Mouse (Mus musculus) embryo, embryonic 11.5 days (tissue): ENCODE results near the gene Ror1.

Experiments used
- DNase-seq: peaks from one replicate; pipeline ENCODE4 v3.0.0-alpha.2; 2012; ENCODE audit warnings: low read depth, low spot score

Ror1 gene

DNA sequence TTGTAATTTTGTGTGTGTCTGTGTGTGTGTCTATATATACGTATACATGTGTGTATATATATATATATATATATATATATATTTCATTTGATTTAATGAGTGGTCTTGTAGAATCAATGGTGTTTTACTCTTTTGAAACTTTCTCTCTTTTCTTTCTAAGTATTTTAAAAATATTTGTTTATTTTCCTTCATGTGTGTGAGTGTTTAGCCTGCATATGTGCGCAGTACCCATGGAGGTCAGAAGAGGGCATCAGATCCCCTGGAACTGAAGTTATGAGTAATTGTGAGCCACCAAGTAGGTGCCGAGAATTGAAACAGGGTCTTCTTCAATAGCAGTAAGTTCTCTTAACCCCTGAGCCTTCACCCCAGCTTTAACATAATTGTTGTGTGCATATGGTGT is 20.8 kb downstream of the Ror1 start:
- DNase-seq: no peak

DNA sequence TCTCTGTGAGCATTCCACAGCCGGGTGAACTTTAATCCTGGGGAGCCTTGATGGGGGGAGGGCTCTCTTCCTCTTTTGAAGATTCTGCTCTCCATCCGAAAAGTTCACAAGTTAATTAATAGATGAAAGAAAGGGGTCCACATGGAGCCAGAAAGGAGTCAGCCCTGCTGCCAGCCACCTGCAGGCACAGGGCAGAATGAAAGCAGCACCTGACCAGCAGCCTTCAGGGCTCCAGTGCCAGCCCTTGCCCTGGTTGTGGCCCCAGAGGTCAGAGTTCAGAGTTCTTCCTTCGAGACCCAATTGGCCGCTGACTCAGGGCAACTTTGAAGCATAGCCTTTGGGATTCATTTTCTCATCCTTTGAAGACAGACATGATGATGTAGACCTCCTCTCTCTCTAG is 23.1 kb downstream of the Ror1 start:
- DNase-seq: no peak

DNA sequence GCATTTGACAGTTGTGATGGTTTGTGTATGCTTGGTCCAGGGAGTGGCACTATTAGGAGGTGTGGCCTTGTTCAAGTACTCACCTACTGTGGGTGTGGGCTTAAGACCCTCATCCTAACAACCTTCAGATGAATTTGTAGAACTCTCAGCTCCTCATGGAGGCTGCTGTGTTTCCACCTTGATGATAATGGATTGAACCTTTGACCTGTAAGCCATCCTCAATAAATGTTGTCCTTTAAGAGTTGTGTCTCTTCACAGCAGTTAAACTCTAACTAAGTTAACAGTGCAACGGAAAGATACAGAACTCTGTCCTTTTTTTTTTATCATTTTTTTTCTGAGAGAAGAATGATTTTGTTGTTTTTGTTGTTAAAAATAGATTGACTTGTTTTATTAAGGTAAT is 23.8 kb downstream of the Ror1 start:
- no peak for DNase-seq

DNA sequence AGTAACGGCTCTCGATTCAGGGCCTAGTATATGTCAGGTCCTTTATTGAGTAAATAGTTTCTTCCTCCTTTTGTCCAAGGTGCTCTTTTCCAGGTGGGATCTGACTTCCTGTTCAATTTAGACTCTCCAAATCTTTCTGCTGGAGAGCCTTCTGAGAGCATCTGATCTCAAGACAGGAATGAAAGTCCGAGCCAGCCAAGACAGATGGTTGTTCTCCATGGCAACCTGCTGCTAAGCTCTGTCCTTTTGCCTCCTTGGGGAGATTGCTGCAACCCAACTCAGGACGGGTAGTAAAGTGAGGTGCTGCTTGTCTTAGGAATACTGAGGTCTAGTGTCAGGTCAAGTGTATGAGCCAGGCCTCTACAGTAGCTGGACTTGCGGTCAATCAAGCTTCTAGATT is 25.0 kb downstream of the Ror1 start:
- no peak for DNase-seq

DNA sequence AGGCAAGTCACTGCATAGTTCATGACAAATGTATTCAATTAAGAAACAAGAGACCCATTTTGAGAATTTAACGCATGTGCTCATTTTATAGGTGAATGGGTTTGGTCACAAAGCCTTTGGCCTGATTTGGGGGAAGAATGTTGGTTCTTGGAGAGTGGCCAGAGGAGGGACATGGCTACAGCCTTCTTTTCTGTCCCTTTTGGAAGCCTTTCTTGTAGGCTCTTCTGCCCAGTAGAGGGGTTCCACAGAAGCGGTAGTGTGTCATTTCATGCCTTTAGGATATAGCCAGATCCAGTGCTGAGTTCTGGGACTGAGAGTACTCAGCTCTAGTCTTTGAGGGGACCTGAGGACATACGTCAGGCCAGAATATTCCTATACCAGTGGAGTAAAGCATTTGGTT is 26.8 kb downstream of the Ror1 start:
- no peak for DNase-seq

DNA sequence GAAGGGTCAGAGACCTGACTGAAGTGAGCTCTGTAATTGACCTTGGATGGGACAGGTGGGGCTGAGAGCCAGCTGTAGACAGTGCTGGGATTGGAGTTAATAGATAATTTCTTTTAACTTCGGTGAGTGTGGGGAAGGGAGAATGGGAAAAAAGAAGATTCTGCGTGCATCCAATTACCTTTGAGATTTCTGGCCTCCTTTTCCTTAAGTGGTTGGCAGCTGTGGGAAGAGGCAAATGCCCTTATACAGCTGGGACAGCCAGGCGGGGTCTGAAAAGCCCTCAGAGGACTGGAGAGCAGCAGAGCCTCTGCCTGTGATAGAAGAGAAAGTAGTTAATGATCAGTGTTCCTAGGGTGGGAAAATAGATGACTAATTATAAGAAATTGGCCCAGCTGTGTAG is 27.9 kb downstream of the Ror1 start:
- no peak for DNase-seq

DNA sequence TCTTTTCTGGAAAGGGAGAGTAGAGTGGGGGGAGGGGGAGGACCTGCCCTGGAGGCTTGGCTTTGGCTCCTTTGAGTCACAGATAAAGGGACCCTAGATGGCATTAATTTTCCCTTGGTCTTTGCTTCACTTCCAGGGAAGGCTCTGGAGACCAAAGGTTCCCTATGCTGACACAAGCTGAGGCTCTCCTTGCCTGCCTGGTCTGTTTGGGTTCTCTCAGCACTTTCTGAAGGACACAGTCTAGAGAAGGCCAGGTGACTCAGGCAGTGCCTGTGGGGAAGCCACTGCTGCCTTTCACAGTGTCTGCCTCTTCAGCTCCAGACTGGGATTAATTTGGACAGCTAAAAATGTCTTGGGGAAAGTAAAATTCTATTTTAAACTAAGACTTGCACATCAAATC is 28.5 kb downstream of the Ror1 start:
- DNase-seq: no peak

DNA sequence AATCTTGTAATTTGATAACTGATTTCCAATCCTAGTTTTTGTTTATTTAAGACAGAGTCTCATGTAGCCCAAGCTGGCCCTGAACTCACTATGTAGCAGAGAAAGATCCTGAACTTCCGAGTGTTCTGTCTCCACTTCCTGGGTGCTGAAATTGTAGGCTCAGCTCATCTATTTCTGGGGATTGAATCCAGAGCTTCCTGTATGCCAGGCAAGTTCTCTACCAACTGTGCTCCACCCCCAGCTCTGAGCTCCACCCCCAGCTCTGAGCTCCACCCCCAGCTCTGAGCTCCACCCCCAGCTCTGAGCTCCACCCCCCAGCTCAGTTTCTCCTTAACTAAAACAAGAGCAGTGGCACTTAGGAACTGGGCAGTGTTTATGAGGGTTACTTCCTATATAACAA is 29.3 kb downstream of the Ror1 start:
- no peak for DNase-seq

DNA sequence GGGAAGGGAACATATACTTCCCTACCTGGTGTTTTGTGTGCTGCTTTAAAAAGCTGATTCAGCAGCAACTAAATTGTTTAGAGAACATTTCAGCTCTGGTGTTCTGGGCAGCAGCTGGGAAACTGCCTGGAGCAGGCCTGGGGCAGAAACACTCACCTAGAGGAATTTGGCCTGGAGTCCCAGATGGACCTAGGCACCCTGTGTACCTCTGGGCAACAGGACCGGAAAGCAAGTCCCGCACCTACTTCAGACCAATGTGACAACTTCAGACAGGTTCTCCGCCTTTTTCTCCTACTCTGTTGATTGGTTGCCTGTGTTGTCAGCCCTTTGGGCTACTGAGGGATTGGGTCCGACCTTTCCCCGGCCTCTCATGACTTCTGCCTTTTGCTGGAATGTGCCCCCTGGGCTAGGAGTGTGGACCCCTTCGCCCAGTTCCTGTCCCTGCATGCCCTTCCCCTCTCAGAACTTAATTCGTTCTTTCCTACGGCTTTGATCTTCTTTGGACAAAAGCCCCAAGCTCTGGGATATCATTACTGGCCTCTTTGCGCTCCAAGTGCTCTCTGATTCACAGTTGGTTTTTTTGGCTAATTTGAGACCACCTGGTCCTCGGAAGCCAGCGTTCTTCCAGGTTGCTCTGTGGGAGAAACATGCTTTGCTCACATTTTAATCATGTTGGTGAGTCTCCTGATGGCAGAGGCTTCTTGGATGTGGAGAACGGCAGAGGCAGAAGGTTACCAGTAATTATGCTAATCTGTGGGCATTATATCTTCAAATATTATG is 31.1 kb downstream of the Ror1 start:
- DNase-seq: no peak

DNA sequence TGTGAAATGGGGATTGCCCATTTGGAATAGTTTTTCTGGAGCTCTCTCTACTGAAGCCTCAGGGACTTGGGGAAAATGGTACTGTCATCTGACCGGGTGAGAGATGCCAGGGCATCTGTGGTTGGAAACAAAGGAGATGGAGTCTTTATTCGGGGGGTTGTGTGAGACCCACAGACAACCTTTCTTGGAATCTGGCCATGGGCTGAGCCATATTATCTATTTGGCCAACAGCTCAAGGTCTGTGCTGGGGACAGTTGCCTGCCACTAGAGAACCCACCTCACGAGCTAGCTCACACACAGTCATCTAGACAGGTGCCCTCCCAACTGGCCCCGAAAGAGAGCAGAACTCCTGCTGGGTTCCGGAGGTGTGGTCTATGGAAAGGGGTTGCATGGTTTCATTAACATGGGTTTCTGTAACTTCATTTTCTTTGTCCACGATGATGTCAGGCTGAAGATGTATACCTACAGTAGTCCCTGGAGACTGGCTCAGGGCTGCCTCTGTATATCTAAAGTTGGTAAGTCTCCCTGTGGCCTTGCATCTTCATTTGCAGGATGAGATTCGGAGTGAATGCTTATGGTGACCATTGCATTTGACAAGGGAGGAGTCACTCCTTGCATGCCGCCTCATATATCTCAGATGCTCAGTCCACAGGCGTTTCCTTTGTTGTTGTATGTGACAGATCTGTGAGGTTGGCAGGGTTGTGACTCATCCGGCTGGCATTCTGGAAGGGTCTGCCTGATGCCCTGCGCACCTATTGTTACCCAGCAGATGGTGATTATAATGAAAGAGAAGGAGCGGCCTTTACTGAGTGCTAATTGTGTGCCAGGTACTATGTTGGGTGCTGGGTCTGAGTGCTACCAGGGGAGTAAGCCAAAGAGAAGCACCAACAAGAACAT is 32.7 kb downstream of the Ror1 start:
- DNase-seq: no peak

DNA sequence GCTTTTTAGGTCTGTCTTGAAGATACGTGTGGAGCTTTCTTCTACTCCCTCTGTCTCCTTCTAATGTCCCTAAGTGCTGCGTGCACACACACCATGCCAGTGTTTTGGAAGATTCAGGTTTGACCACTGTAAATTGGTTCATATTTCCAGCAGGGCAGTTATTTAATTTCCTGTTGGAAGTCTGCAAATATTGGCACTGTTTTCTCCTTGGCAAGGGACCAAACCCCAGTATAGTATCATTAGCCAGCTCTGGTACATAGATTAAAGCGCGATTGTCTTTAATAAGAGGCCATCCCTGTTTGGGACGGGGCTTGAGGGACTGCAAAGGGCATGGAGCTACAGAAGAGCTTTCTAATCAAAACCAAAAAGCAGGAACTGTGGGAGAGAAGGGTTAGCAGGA is 33.6 kb downstream of the Ror1 start:
- no peak for DNase-seq

DNA sequence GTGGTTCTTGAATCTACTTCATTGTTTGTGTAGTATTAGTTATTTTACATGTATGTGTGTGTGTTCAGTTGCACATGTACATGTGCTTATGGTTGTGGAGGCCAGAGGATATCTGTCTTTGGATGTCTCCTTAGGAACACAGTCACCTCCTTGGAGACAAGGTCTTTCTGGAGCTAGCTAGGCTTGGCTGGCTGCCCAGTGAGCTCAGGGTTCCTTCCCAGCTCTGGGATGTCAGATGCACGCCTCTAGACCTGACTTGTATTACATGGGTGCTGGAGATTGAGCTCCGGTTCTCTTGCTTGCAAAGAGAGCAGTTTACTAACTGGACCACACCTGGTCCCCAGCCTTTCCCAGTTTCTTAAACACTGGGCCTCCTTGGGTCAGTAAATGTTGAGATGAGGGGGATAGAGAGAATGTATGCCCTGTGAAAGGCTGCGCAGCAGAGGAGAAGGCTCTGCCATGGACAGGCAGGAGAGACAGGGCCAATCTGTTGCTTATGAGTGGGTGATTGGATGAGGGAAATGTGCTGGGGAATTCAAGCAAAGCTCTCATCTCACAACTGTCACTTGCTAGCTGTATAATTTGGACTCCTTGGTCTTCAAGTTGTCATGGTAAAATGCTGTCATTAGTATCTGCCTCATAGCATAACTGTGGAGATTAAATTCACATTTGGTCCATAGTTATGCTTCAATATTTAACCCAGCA is 35.3 kb downstream of the Ror1 start:
- DNase-seq: no peak

DNA sequence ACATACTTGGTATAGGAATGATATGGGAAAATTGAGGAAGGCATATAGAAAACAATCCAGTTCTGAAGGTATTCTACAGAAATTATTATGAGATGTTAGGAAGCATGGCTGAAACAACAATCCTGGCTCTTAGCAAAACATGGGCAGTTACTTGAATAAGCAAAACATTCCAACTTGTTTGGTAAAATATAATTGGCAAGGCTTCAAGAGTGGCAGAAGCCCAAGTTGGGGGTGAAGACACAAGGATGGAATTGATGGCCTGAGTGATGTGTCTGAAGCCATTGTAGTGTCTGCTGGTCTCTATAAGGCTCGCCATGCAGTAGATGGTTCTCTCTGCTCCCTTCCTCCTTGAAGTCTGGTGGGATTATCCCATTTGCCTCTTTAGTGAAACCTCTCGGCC is 35.9 kb downstream of the Ror1 start:
- DNase-seq: no peak

DNA sequence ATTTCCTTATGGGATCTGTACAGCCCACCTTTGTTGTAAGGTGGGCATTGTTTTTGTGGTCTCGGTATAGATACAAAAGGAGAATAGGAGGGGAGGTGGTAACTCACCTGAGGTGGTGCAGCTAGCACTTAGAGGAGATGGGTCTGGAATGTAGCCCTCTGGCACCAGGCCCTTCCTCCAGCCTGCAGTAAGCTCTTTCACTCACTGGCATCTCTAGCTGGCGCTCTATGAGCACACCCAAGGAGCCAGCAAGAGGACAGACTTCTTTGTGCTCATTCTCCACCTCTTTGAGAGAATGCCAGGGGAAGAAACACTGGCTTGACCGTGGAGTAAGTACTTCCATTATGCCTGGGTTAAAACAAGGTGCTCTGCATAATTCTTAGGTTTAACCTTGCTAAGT is 36.7 kb downstream of the Ror1 start:
- DNase-seq: no peak

DNA sequence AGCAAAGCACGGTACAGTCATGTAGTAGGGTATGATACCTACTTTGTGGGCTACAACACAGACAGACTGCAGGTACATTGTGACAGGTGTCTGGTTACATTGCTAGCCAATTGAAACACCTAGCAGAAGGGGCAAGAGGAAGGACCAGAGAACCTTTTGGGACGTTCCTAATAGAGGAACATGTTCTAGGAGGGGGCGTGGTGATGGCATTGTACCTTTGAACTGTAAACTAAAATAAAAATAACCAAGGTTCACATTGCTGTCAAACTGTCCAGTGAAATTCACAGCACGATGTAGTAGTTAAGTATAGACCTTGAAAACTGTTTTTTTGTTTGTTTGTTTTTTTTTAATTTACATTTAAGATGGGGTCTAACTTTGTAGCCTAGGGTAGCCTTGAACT is 40.5 kb downstream of the Ror1 start:
- no peak for DNase-seq

DNA sequence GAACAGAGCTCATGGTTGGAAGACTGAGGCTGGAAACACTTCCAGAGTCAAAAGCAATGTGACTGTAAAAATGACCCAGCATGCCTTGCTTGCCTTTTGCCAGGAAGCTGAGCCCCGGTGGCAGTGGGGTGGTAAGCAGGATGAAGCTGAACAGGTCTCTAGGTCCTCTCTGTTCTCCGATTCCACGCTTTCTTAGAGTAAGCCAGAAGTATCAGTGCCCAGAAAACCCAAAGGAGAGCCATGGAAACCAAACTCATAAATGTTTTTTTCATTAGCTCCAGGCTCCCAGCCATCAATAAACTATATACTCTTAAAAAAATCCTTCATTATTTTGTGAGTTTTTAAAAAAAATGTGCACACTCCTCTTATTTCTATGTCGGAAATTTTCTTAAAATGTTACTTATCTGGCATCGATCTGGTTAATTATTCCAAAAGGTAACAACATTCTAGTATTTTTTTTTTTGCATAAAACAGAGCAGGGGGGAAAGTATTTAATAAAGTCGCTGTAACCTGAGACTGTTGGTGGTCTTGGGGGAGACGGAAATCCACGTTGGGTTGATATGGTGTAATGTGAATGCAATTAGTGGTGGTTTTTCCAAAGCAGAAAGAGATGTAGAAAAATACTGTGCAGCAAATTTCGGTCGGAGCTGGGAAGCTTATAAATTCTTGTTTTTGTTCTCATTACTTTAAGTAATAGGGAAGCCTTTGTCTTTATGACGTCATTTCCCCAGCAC is 41.7 kb downstream of the Ror1 start:
- DNase-seq: no peak

DNA sequence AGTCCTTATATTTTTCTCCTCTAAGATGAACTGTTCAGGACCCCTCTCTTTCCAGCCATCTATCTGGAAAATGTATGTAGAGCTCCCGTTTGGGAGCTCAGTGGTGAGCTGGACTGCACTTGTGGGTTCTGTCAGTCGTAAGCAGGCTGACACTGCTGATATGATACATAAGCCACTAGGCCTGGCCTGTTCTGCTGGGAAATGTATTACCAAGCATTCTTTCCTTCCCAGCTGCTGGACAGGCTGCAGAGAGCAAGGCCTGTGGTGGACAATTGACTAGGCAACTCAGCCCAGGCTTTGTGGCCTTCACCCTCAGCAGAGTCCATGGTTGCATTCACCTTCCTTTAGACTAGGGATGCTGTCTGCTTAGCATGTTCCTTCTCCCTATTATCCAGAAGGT is 46.0 kb downstream of the Ror1 start:
- no peak for DNase-seq

DNA sequence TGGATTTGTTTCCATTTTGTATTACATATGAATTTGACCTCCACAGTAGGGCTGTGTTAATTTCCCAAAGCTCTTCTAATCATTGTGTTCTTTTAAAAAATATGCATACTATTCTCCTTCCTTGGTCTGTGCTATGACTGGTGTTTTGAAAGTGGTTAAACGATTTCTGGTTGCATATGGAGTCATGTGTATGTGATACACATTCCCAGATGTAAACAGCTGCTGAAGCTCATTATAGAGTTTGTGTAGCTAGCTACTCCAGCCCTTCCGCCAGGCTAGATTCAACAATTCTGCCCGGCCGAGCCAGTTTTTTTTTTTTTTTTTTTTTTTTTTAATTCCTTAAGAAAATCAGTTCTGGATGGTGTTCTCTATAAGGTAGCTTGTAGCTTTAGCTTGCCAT is 49.2 kb downstream of the Ror1 start:
- DNase-seq: no peak

DNA sequence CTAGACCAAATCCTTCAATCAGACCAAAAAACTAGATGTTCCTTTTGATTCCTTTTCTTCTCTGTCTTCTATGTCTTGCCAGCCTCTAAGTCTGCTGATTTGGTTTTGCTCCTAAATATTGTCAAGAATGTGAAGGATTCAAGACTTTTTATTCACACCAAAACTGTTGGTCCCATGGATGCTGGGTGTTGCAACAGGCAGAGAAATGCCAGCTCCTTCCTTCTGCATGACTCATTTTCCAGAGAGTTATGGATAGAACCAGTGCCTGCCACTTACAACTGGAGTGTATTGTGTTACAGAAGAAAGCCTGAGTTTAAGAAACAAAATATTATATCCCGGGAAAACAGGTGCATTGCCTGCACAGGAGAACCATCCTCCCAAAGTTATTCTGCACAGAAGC is 55.2 kb downstream of the Ror1 start:
- DNase-seq: no peak

DNA sequence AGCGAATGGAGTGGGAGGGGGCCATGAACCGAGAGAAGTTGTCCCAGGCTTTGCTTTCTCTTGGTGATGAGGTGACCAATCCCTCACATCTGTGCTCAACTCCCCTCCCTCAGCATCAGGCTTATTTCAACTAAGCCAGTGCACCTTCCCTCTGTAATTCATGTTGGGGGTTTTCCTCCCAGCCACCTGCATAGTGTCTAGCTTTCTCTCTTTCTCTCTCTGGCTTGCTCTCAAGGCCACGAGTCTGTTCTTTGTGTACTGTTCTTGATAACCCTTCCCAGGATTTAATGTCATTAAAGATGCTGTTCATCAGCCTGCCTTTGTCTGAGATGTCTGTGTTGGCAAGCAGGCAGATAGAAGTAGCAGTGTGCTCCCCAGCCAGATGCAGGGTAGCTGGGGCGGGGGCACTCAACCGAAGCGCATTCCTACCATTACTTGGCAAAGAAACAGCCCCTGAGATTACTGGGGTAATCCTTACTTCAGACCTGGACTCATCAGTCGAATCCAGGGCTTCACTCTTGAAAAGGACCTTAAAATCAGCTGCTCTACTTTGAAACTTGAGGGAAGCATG is 59.1 kb downstream of the Ror1 start:
- no peak for DNase-seq

DNA sequence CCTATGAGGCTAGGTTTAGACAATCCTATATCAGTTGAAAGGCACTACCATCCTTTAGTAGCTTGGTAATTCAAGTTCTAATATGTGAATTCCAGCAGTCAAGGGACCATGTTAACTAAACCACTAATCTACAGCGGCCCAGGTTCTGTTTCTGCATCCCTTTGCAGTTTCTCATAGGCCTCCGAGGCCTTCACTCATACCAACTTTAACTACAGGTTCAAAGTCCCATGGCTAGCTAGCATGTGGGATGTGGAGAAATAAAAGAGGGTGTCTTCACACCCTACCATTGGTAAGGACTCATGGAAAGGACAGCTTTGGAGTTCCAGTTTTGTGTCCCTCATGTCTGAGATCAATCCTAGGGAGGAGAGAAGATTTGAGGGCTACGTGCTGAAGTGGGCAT is 60.1 kb downstream of the Ror1 start:
- no peak for DNase-seq

DNA sequence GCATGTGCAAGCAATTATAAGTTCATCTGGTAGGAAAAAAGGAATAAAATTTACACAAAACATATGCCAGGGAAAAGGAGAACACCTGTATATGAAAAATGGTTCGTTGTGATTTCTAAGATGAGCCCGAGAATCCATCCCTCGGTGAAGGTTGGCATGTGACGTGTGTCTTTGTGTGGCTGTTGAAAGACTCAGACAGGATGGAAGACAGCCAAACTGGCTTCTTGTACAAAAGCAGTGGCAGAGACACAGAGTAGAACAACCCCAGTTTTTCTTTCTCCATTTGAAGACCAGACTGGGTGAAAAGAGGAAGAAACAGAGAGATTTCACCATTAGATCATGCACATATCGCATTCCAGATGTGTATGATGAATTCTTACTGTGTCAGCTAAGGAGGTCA is 62.8 kb downstream of the Ror1 start:
- DNase-seq: no peak
